Mouse (Mus musculus): Measurements from ENCODE around the gene Pard3b. TPM values are rescaled to one million over a fixed set of nuclear protein-coding genes. Genes with fewer than 3 reads are reported as not detected.
"Not testable (repeated sequence)": the region's sequence is repeated elsewhere in the genome, so short reads cannot be mapped to it uniquely, and the experiment has no call there.

Gene Pard3b
- polyA plus RNA-seq, 1 experiment from 2014 or later = 23.2 TPM

- ATAC-seq (ENCODE audit: insufficient number of reproducible peaks, low FRiP score, low TSS enrichment, low read depth) = no peak
- H3K27ac ChIP-seq (replicated peaks) = no peak overlapping the region
Observed at GRCm38 (mm10) chr1:62582476-62582875, 943.9 kb downstream of the Pard3b start.

GRCm38 (mm10) chr1:62587536-62587935, 948.9 kb downstream of the Pard3b start:
- ATAC-seq (ENCODE audit: insufficient number of reproducible peaks, low FRiP score, low TSS enrichment, low read depth) = no peak
- Histone ChIP-seq H3K36me3 (no peaks in the 10 kb centered on the region), H3K4me2 (replicated peaks) (no peak overlapping the region), H3K27me3 (no peaks in the 10 kb centered on the region), H3K27ac (replicated peaks) (no peak overlapping the region), H3K9ac (no peak overlapping the region), H3K4me3 (replicated peaks) (no peak overlapping the region), H3K9me3 (replicated peaks) (no peaks in the 10 kb centered on the region), H3K4me1 (peaks cover 11% of the 10 kb centered on the region)
- 81% methylated on average over 6 of the region's 6 CpGs for WGBS

More at GRCm38 (mm10) chr1:62582476-62582875, 943.9 kb downstream of the Pard3b start:
- Histone ChIP-seq H3K4me3 (replicated peaks) (no peak overlapping the region), H3K9me3 (replicated peaks) (no peaks in the 10 kb centered on the region), H3K27me3 (no peaks in the 10 kb centered on the region), H3K4me1 (no peaks in the 10 kb centered on the region), H3K4me2 (replicated peaks) (no peak overlapping the region), H3K36me3 (no peaks in the 10 kb centered on the region), H3K9ac (no peak overlapping the region)
- 78% methylated on average over 4 of the region's 4 CpGs for WGBS

GRCm38 (mm10) chr1:62591296-62592031, 952.8 kb downstream of the Pard3b start:
- H3K9me3 ChIP-seq (replicated peaks) = no peaks in the 10 kb centered on the region
- H3K4me1 ChIP-seq = peaks cover 11% of the 10 kb centered on the region
- WGBS = 43% methylated on average over 6 of the region's 6 CpGs
- no peak overlapping the region for H3K9ac ChIP-seq
- no peaks in the 10 kb centered on the region for H3K27me3 ChIP-seq
- H3K36me3 ChIP-seq = no peaks in the 10 kb centered on the region
- H3K4me3 ChIP-seq (replicated peaks) = no peak overlapping the region
- H3K27ac ChIP-seq (replicated peaks) = no peak overlapping the region
- peak; percentile 54 for ATAC-seq (ENCODE audit: insufficient number of reproducible peaks, low FRiP score, low TSS enrichment, low read depth)
- H3K4me2 ChIP-seq (replicated peaks) = no peak overlapping the region

- 57% methylated on average over 3 of the region's 3 CpGs for WGBS
- H3K9me3 ChIP-seq (replicated peaks) = no peaks in the 10 kb centered on the region
- no peak for ATAC-seq (ENCODE audit: insufficient number of reproducible peaks, low FRiP score, low TSS enrichment, low read depth)
- H3K4me2 ChIP-seq (replicated peaks) = no peak overlapping the region
- H3K9ac ChIP-seq = no peak overlapping the region
- no peak overlapping the region for H3K4me3 ChIP-seq (replicated peaks)
- H3K27ac ChIP-seq (replicated peaks) = no peak overlapping the region
- no peaks in the 10 kb centered on the region for H3K27me3 ChIP-seq
- H3K4me1 ChIP-seq = peaks cover 11% of the 10 kb centered on the region
- no peaks in the 10 kb centered on the region for H3K36me3 ChIP-seq
Observed at GRCm38 (mm10) chr1:62595401-62595800, 956.8 kb downstream of the Pard3b start.

- WGBS = 90% methylated on average over 5 of the region's 5 CpGs
- H3K4me3 ChIP-seq (replicated peaks) = no peak overlapping the region
- no peaks in the 10 kb centered on the region for H3K4me1 ChIP-seq
- H3K36me3 ChIP-seq = no peaks in the 10 kb centered on the region
- H3K4me2 ChIP-seq (replicated peaks) = no peak overlapping the region
- H3K27ac ChIP-seq (replicated peaks) = no peak overlapping the region
- no peaks in the 10 kb centered on the region for H3K27me3 ChIP-seq
- ATAC-seq (ENCODE audit: insufficient number of reproducible peaks, low FRiP score, low TSS enrichment, low read depth) = no peak
- H3K9ac ChIP-seq = no peak overlapping the region
- no peaks in the 10 kb centered on the region for H3K9me3 ChIP-seq (replicated peaks)
Observed at GRCm38 (mm10) chr1:62597751-62598400, 959.3 kb downstream of the Pard3b start.

GRCm38 (mm10) chr1:62598551-62598950, 959.9 kb downstream of the Pard3b start:
- no peak for ATAC-seq (ENCODE audit: insufficient number of reproducible peaks, low FRiP score, low TSS enrichment, low read depth)
- no peak overlapping the region for H3K9ac ChIP-seq
- H3K9me3 ChIP-seq (replicated peaks) = no peaks in the 10 kb centered on the region
- no peaks in the 10 kb centered on the region for H3K4me1 ChIP-seq
- H3K4me2 ChIP-seq (replicated peaks) = no peak overlapping the region
- 86% methylated on average over 5 of the region's 5 CpGs for WGBS
- no peak overlapping the region for H3K4me3 ChIP-seq (replicated peaks)
- no peaks in the 10 kb centered on the region for H3K36me3 ChIP-seq
- H3K27ac ChIP-seq (replicated peaks) = no peak overlapping the region
- H3K27me3 ChIP-seq = no peaks in the 10 kb centered on the region

GRCm38 (mm10) chr1:62604644-62605043, 966.0 kb downstream of the Pard3b start:
- H3K27me3 ChIP-seq; H3K9ac ChIP-seq; H3K4me1 ChIP-seq; H3K27ac ChIP-seq (replicated peaks); H3K4me3 ChIP-seq (replicated peaks); H3K9me3 ChIP-seq (replicated peaks); H3K36me3 ChIP-seq; H3K4me2 ChIP-seq (replicated peaks); ATAC-seq (ENCODE audit: insufficient number of reproducible peaks, low FRiP score, low TSS enrichment, low read depth): not testable (repeated sequence)
- WGBS = 89% methylated on average over 1 of the region's 1 CpGs

- H3K36me3 ChIP-seq = no peaks in the 10 kb centered on the region
- H3K4me3 ChIP-seq (replicated peaks) = no peak overlapping the region
- H3K27me3 ChIP-seq = no peaks in the 10 kb centered on the region
- 0 out of 2 replicates have a peak, but pooled peaks cover 4% of the 10 kb centered on the region for H3K4me1 ChIP-seq
- 73% methylated on average over 3 of the region's 3 CpGs for WGBS
- H3K27ac ChIP-seq (replicated peaks) = no peak overlapping the region
- ATAC-seq (ENCODE audit: insufficient number of reproducible peaks, low FRiP score, low TSS enrichment, low read depth) = no peak
- H3K9me3 ChIP-seq (replicated peaks) = no peaks in the 10 kb centered on the region
- H3K4me2 ChIP-seq (replicated peaks) = no peak overlapping the region
- H3K9ac ChIP-seq = no peak overlapping the region
Observed at GRCm38 (mm10) chr1:62618109-62618665, 979.6 kb downstream of the Pard3b start.

- no peak overlapping the region for H3K9ac ChIP-seq
- H3K4me2 ChIP-seq (replicated peaks) = no peak overlapping the region
- H3K27me3 ChIP-seq = no peaks in the 10 kb centered on the region
- WGBS = 80% methylated on average over 5 of the region's 5 CpGs
- no peak overlapping the region for H3K27ac ChIP-seq (replicated peaks)
- H3K36me3 ChIP-seq = no peaks in the 10 kb centered on the region
- no peak overlapping the region for H3K4me3 ChIP-seq (replicated peaks)
- no peaks in the 10 kb centered on the region for H3K9me3 ChIP-seq (replicated peaks)
- ATAC-seq (ENCODE audit: insufficient number of reproducible peaks, low FRiP score, low TSS enrichment, low read depth) = no peak
- H3K4me1 ChIP-seq = 0 out of 2 replicates have a peak, but pooled peaks cover 4% of the 10 kb centered on the region
Observed at GRCm38 (mm10) chr1:62619456-62619855, 980.8 kb downstream of the Pard3b start.

GRCm38 (mm10) chr1:62622447-62622846, 983.8 kb downstream of the Pard3b start:
- no peak overlapping the region for H3K4me3 ChIP-seq (replicated peaks)
- WGBS = 87% methylated on average over 1 of the region's 1 CpGs
- H3K27me3 ChIP-seq = no peaks in the 10 kb centered on the region
- H3K9ac ChIP-seq = no peak overlapping the region
- no peak overlapping the region for H3K4me2 ChIP-seq (replicated peaks)
- no peak overlapping the region for H3K27ac ChIP-seq (replicated peaks)
- no peaks in the 10 kb centered on the region for H3K9me3 ChIP-seq (replicated peaks)
- H3K4me1 ChIP-seq = 0 out of 2 replicates have a peak, but pooled peaks cover 4% of the 10 kb centered on the region
- no peaks in the 10 kb centered on the region for H3K36me3 ChIP-seq
- ATAC-seq (ENCODE audit: insufficient number of reproducible peaks, low FRiP score, low TSS enrichment, low read depth) = no peak

GRCm38 (mm10) chr1:62624166-62624565, 985.5 kb downstream of the Pard3b start:
- Histone ChIP-seq H3K9me3 (replicated peaks) (no peaks in the 10 kb centered on the region), H3K4me1 (no peaks in the 10 kb centered on the region), H3K9ac (no peak overlapping the region), H3K27me3 (no peaks in the 10 kb centered on the region), H3K4me2 (replicated peaks) (no peak overlapping the region), H3K27ac (replicated peaks) (no peak overlapping the region), H3K36me3 (no peaks in the 10 kb centered on the region), H3K4me3 (replicated peaks) (no peak overlapping the region)
- 85% methylated on average over 2 of the region's 2 CpGs for WGBS
- ATAC-seq (ENCODE audit: insufficient number of reproducible peaks, low FRiP score, low TSS enrichment, low read depth) = no peak
